Mouse (Mus musculus) ES-Bruce4 (cell line): Measurements from ENCODE around the gene Rhobtb1. TPM values are rescaled to one million over a fixed set of nuclear protein-coding genes. Genes with fewer than 3 reads are reported as not detected.

Source experiments
- H3K27ac ChIP-seq: 2 replicates; pipeline ENCODE4 v1.5.1; 2012; ENCODE audit warnings: low read length, inconsistent platforms; ENCODE audit not compliant: insufficient read depth
- H3K27me3 ChIP-seq: 2 replicates; pipeline ENCODE4 v1.6.1; 2012; ENCODE audit warnings: mild to moderate bottlenecking, low read length, inconsistent platforms; ENCODE audit not compliant: control insufficient read depth, poor library complexity, insufficient read depth, severe bottlenecking
- H3K36me3 ChIP-seq: 2 replicates; pipeline ENCODE4 v1.6.1; 2012; ENCODE audit warnings: inconsistent platforms, mild to moderate bottlenecking, low read length, moderate library complexity; ENCODE audit not compliant: control insufficient read depth, poor library complexity, insufficient read depth, severe bottlenecking
- H3K4me1 ChIP-seq: one replicate; pipeline ENCODE4 v1.8.1; 2011; ENCODE audit warnings: low read length; ENCODE audit not compliant: control insufficient read depth, insufficient read depth
- H3K4me3 ChIP-seq: 2 replicates; pipeline ENCODE4 v1.5.1; 2011; ENCODE audit warnings: low read depth, mild to moderate bottlenecking, low read length
- H3K9ac ChIP-seq: 2 replicates; pipeline ENCODE4 v1.6.1; 2012; ENCODE audit warnings: low read depth, mild to moderate bottlenecking, inconsistent platforms; ENCODE audit not compliant: poor library complexity, severe bottlenecking
- H3K9me3 ChIP-seq: replicated peaks from 2 replicates; pipeline ENCODE4 v1.6.1; 2012; ENCODE audit warnings: mild to moderate bottlenecking, low read length, inconsistent platforms; ENCODE audit not compliant: control insufficient read depth, poor library complexity, insufficient read depth, severe bottlenecking
- CTCF ChIP-seq: IDR thresholded peaks from one replicate; pipeline ENCODE4 v1.8.1; 2011; ENCODE audit warnings: low read depth, low read length
- EP300 ChIP-seq: IDR thresholded peaks from 2 replicates; pipeline ENCODE4 v1.6.1; 2011; ENCODE audit warnings: low read depth, low read length; ENCODE audit not compliant: insufficient read depth
- POLR2A ChIP-seq: IDR thresholded peaks from one replicate; pipeline ENCODE4 v1.8.1; 2011; ENCODE audit warnings: low read length; ENCODE audit not compliant: insufficient read depth
- polyA plus RNA-seq: library from polyadenylated mRNA; stranded (reverse); fragments of >200 nt; gene quantifications from 2 replicates; pipeline ENCODE4 v1.2.4, GENCODE M21; 2011; ENCODE audit warnings: low read depth; ENCODE audit not compliant: missing spikeins, insufficient read depth, insufficient read length

Gene Rhobtb1
- polyA plus RNA-seq, 1 experiment: 2.9 TPM

DNA sequence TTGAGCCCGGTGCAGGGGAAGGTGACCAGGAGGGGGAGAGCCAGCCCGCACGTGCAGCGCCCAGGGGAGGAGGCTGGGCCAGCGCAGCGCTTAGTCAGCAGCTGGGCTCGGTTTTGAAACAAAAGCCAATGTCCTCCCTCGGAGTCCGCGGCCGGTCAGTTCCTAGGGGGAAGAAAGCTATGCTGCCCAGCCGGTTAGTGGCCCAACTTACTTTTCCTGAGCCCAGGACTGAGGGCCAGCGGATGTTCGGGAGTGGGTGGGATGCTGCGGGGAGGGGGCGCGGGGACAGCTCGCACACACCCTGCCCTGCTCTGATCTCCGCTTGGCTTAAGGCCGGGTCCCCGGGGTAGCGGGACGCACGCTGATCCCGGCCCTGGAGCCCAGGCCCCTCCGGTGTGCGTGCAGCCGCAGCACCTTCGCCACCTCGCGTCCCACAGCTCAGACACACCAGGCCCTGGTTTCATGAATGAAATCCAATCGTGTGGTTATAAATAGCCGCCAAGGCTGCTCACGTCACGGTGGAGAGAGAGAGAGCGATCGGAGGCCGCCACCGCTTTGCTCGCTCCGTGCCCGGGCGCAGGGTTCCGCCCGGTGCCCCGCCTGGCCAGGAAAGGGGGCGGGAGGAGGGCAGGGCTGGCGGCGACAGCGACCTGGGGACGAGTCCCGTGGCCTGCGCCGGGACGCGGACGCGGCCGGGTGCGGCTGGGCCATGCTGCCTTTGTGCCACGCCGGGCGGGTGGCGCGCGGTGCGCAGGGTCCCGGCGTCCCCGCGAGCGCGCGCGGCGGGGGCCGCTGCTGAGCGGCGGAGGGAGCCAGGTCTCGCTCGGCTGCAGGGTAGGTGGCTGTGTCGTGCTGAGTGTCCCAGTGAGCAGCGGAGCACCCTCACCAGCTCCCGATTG lies 61.6 kb downstream of the Rhobtb1 start, which contains the start of gene A930033H14Rik:
TSS of gene A930033H14Rik (minus strand) at position 557 of the 899 bp plus-strand sequence.
- no peak within 1 kb of the TSS for H3K27ac ChIP-seq
- H3K9ac ChIP-seq: peak within 1 kb of the TSS; percentile 31
- 0 out of 2 replicates have a peak, but pooled peaks cover 2% of the 10 kb centered on the region for H3K27me3 ChIP-seq
- H3K36me3 ChIP-seq: no peaks in the 10 kb centered on the region
- H3K9me3 ChIP-seq: no peaks in the 10 kb centered on the region
- H3K4me1 ChIP-seq: no peaks in the 10 kb centered on the region
- TF ChIP-seq POLR2A (no peak), CTCF (no peak), EP300 (no peak)
- H3K4me3 ChIP-seq: peak within 1 kb of the TSS; percentile 82

GRCm38 (mm10) chr10:69213451-69213877 lies 62.2 kb downstream of the Rhobtb1 start:
- H3K36me3 ChIP-seq: no peaks in the 10 kb centered on the region
- TF ChIP-seq EP300 (no peak), CTCF (no peak), POLR2A (no peak)
- H3K9me3 ChIP-seq: no peaks in the 10 kb centered on the region
- 0 out of 2 replicates have a peak, but pooled peaks cover 2% of the 10 kb centered on the region for H3K27me3 ChIP-seq
- H3K4me1 ChIP-seq: no peaks in the 10 kb centered on the region
- H3K9ac ChIP-seq: peak overlapping the region; percentile 31
- H3K4me3 ChIP-seq: peak overlapping the region; percentile 82
- no peak overlapping the region for H3K27ac ChIP-seq

- H3K9me3 ChIP-seq: no peaks in the 10 kb centered on the region
- H3K27ac ChIP-seq: no peak overlapping the region
- no peak for TF ChIP-seq CTCF
- no peak for TF ChIP-seq POLR2A
- no peak for TF ChIP-seq EP300
- H3K4me1 ChIP-seq: no peaks in the 10 kb centered on the region
- H3K27me3 ChIP-seq: 0 out of 2 replicates have a peak, but pooled peaks cover 2% of the 10 kb centered on the region
- H3K36me3 ChIP-seq: no peaks in the 10 kb centered on the region
- H3K9ac ChIP-seq: no peak overlapping the region
- no peak overlapping the region; the same call in 1 of the 2 replicates for H3K4me3 ChIP-seq
These were observed 62.8 kb downstream of the Rhobtb1 start for GRCm38 (mm10) chr10:69213986-69214385.

- TF ChIP-seq EP300 (no peak), POLR2A (no peak), CTCF (no peak)
- H3K36me3 ChIP-seq: no peaks in the 10 kb centered on the region
- H3K4me3 ChIP-seq: no peak overlapping the region
- H3K4me1 ChIP-seq: no peaks in the 10 kb centered on the region
- H3K27me3 ChIP-seq: 0 out of 2 replicates have a peak, but pooled peaks cover 2% of the 10 kb centered on the region
- H3K9me3 ChIP-seq: no peaks in the 10 kb centered on the region
- H3K9ac ChIP-seq: no peak overlapping the region
- no peak overlapping the region for H3K27ac ChIP-seq
These were observed 66.0 kb downstream of the Rhobtb1 start for GRCm38 (mm10) chr10:69217127-69217690.

GRCm38 (mm10) chr10:69218458-69219288 lies 67.4 kb downstream of the Rhobtb1 start:
- TF ChIP-seq POLR2A: no peak
- TF ChIP-seq CTCF: no peak
- no peak for TF ChIP-seq EP300
- H3K9me3 ChIP-seq: no peaks in the 10 kb centered on the region
- no peaks in the 10 kb centered on the region for H3K36me3 ChIP-seq
- H3K4me1 ChIP-seq: no peaks in the 10 kb centered on the region
- H3K9ac ChIP-seq: no peak overlapping the region
- H3K27ac ChIP-seq: no peak overlapping the region
- H3K27me3 ChIP-seq: 0 out of 2 replicates have a peak, but pooled peaks cover 2% of the 10 kb centered on the region
- H3K4me3 ChIP-seq: no peak overlapping the region
